Mouse (Mus musculus): ENCODE results near the gene Usp39.

DNA sequence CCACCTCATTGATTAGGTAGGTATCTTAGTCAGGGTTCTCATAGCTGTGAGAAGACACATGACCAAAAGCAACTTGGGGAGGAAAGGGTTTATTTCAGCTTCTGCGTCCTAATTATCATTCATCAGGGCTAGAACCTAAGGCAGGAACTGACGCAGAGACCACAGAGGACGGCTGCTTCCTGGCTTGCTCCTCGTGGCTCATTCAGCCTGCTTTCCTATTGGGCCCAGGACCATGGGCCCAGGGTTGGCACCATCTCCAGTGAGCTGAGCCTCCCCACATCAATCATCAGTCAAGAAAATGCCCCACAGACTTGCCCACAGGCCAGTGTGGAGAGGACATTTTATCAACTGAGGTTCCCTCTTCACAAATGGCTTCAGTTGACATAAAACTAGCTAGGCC lies 69.5 kb downstream of the Usp39 start:
- no peak for TF ChIP-seq MYOG (IDR thresholded peaks at IDR 0.05; ENCODE audit: control insufficient read depth in 1 of 3, insufficient read depth in 1 of 3, insufficient read length in 2 of 3, low read depth in 2 of 3)
- no peak for TF ChIP-seq MAX (IDR thresholded peaks at IDR 0.05; ENCODE audit: low read depth)
- no peak for TF ChIP-seq POLR2A (IDR thresholded peaks at IDR 0.05; ENCODE audit: insufficient read length, low read depth)
- no peak for TF ChIP-seq CEBPB (IDR thresholded peaks at IDR 0.05; ENCODE audit: insufficient read depth, poor library complexity, severe bottlenecking)
- no peak for TF ChIP-seq E2F4 (IDR thresholded peaks at IDR 0.05; ENCODE audit: insufficient read depth)
- TF ChIP-seq SRF (IDR thresholded peaks at IDR 0.05; ENCODE audit: control insufficient read depth, insufficient read length, low read depth), result no peak
- TF ChIP-seq USF1 (IDR thresholded peaks at IDR 0.05; ENCODE audit: low read depth), result no peak
- no peak for TF ChIP-seq TCF12 (IDR thresholded peaks at IDR 0.05; ENCODE audit: insufficient read depth, poor library complexity, severe bottlenecking)
